Mouse (Mus musculus): ENCODE measurements around the gene Mchr1.
A peak's percentile ranks its signal among the peaks of the same experiment; 100 is the strongest.

The Mchr1 gene

DNA sequence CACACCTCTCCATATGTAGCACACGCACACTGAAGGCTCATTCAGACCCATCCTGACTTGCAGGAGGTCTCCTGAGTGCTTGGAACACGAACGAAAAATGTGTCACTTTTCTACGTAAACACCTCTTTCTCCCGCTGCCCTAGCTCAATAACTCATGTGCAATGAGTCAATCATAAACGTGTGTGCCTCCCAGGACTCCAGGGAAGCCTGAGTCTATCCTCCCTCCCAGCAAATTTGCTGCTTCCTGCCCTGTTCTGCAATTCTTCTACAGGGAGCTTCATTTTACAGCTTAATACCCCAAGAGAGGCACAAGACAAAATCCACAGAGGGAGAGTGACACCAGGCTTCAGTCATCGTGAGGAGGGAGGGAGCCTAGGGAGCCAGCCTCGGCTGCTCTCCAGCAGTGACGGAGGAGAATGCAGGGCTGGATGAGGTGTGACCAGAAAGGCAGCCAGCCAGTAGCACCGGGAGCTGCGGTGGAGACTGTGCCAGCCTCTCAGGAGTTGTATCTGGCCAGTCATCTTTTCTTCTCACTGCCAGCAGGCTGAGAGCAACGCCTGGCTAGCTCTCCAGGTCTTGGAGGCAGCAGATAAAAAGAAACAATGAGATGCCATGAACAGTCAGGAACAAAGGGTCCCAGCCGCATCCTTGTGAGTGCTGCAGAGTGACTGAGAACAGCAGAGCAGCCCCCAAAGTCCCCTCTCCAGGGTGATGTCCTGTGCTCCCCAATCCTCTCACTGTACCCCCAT lies 37.2 kb downstream of the Mchr1 start:
- DNase-seq (ENCODE audit: low spot score in 2 of 2) = peak in 1 of 2 experiments; percentile 31

DNA sequence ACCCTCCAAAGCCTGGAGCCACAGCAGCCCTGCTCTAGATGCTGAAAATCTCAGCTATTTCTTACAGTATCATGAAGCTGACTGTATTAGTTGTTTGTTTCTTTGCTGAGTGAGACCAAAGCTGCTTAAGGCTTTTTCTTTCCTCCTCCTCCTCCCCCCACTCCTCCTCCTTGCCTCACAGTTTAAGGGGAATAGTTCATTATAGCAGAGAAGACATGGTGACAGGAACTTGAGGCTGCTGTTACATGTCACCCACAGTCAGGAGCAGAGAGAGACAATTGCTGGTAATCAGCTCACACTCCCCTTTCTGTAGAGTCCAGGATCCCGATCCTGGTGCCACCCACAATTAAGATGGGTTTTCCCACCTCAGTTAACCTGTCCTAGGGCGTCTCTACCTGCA lies 38.1 kb downstream of the Mchr1 start:
- no peak for DNase-seq (ENCODE audit: low spot score in 2 of 2)

DNA sequence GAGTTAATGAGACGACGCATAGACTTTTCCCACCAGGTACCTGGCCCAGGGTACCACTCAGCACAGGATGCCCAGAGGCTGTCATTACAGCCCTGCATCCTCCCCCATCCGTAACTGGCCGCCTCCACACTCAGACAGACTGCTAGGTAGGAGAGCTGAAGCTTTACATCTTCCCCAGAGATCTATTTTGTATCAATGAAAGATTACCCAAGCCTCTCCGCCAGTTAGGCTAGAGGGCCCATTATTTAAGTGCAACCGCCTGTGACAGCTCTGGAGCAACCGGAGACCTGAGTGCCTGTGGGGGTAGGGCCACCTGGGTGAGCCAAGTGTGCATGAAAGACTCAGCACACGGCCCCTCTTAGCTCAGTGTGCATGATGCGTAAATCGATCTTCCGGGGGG lies 42.6 kb downstream of the Mchr1 start:
- DNase-seq (ENCODE audit: low spot score in 2 of 2) = no peak

DNA sequence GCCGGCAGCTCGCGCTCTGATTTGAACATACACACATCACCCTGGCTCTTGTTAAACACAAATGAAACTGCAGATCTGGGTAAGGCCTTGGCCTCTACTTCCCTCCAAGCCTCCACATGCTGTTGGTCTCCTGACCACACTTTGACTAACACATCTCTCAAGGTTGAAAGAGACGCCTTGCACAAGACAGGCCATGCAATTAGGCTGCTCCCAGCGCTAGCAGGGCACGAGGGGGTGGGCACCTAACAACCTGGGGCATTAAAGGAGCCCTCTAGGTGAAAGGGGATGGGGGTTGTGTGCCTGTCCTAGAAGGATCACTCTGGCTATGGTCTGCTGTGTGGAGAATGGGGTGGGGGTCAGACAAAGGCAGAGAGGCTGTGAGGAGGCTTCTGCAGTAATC lies 43.4 kb downstream of the Mchr1 start:
- DNase-seq (ENCODE audit: low spot score in 2 of 2) = no peak

DNA sequence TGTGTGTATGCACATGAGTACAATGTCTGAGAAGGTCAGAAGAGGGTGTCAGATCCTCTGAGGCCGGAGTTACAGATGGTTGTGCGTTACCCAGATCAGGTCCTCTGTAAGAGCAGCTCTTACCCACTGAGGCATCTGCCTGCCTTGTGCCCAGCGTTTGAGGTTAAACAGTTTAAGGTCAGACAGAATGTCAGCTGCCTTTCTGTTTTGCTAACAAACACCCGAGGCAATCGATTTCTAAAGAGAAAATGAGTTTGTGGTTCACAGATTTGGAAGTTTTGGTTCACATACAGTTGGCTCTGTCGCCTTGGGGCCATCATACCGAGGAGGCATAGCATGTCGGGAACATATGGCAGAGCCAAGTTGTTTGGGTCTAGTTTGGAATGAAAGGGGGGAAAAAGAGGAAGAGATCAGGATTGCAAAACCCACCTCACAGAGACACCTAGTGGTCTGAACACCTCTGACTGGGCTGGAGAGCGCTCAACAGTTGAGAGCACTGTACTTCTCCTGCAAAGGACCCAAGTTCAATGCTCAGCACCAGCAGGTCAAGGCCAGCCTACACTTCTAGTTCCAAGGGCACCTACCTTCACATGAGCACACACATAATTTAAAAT lies 48.9 kb downstream of the Mchr1 start:
- no peak for DNase-seq (ENCODE audit: low spot score in 2 of 2)
